Mouse (Mus musculus) thymus, adult 2 months (tissue): ENCODE results near the gene Tmem185a.

Experiments used
- CTCF ChIP-seq: fragments of 200-500 bp; IDR thresholded peaks from 2 replicates; pipeline ENCODE4 v1.5.1; 2012; ENCODE audit warnings: mild to moderate bottlenecking, control low read depth, low read length, moderate library complexity, borderline replicate concordance; ENCODE audit not compliant: control insufficient read depth, poor library complexity, insufficient read depth; ENCODE audit errors: extremely low read depth
- POLR2A ChIP-seq: fragments of 200-500 bp; IDR thresholded peaks from 2 replicates; pipeline ENCODE4 v1.6.1; 2012; ENCODE audit warnings: mild to moderate bottlenecking, low read length, control low read depth, moderate library complexity; ENCODE audit not compliant: control insufficient read depth, poor library complexity, insufficient read depth; ENCODE audit errors: extremely low read depth

DNA sequence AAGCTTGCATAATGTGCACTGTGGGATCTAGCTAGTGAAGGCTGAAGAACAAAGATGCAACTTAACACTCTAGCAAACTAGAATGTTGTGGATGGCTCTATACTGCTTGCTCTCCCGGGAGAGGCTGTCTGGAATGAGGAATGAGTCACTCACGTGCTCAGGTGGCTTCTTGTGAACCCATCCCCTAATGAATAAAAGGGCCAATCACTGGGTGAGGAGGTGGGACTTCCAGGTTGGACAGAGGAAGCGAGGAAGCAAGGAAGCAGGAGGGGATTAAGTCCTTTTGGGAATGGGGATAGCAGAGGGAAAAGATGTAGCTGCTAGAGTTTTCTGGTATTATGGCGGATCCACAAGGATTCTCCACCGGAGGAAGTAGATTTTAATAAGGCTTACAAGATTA lies 1.7 kb upstream of the Tmem185a start:
- TF ChIP-seq CTCF (no peak), POLR2A (no peak)
